Mouse (Mus musculus) heart, embryonic 11.5 days (tissue): ENCODE measurements around the gene Scnn1b. TPM values are rescaled to one million over a fixed set of nuclear protein-coding genes. Genes with fewer than 3 reads are reported as not detected.

Source experiments
- ATAC-seq: fragments of 200-750 bp; cut with Nextera tagmentation; replicated peaks from 2 replicates; pipeline ENCODE4 v1.8.0; 2017; ENCODE audit warnings: moderate library complexity; ENCODE audit not compliant: insufficient number of reproducible peaks, low FRiP score, low TSS enrichment
- H3K27ac ChIP-seq: fragments of 300-500 bp; sonication (generic); 2 replicates; pipeline ENCODE4 v1.5.1; 2014; ENCODE audit warnings: mild to moderate bottlenecking, low read depth, low read length
- H3K27me3 ChIP-seq: fragments of 300-500 bp; sonication (generic); 2 replicates; pipeline ENCODE4 v1.6.1; 2014; ENCODE audit warnings: mild to moderate bottlenecking, low read length, mixed read lengths; ENCODE audit not compliant: control insufficient read depth, insufficient read depth
- H3K36me3 ChIP-seq: fragments of 300-500 bp; sonication (generic); 2 replicates; pipeline ENCODE4 v1.6.1; 2014; ENCODE audit warnings: mild to moderate bottlenecking, low read length, moderate library complexity, mixed read lengths; ENCODE audit not compliant: control insufficient read depth, insufficient read depth
- H3K4me1 ChIP-seq: fragments of 300-500 bp; sonication (generic); 2 replicates; pipeline ENCODE4 v1.6.1; 2014; ENCODE audit warnings: low read length; ENCODE audit not compliant: control insufficient read depth, insufficient read depth
- H3K4me2 ChIP-seq: fragments of 300-500 bp; sonication (generic); 2 replicates; pipeline ENCODE4 v1.6.1; 2014; ENCODE audit warnings: mild to moderate bottlenecking, moderate library complexity
- H3K4me3 ChIP-seq: fragments of 300-500 bp; sonication (generic); 2 replicates; pipeline ENCODE4 v1.5.1; 2014; ENCODE audit warnings: low read depth, low read length
- H3K9ac ChIP-seq: fragments of 300-500 bp; sonication (generic); 2 replicates; pipeline ENCODE4 v1.6.1; 2014; ENCODE audit warnings: mild to moderate bottlenecking, low read depth, low read length, moderate library complexity
- H3K9me3 ChIP-seq: fragments of 300-500 bp; sonication (generic); replicated peaks from 2 replicates; pipeline ENCODE4 v1.6.1; 2016; ENCODE audit warnings: low read length; ENCODE audit not compliant: control insufficient read depth
- WGBS: fragments of 180-500 bp; shearing (Covaris S2); extraction: QIAGEN DNeasy Blood & Tissue Kit; methylation state at CpG from one replicate; pipeline ENCODE4 v1.1.7; 2014; ENCODE audit not compliant: insufficient replicate concordance; 5-methylcytosine and 5-hydroxymethylcytosine counted together
- polyA plus RNA-seq: library from polyadenylated mRNA; unstranded; fragments of >200 nt; fragmentation: Nextera tagmentation; extraction: Ambion mirVana; gene quantifications from 2 replicates; pipeline ENCODE4 v1.2.1, GENCODE M21; 2014

The Scnn1b gene
- polyA plus RNA-seq, 1 experiment from 2014 or later = not detected

- no peak overlapping the region for H3K4me2 ChIP-seq
- H3K27ac ChIP-seq = no peak overlapping the region
- ATAC-seq = no peak
- no peaks in the 10 kb centered on the region for H3K27me3 ChIP-seq
- no peak overlapping the region for H3K4me3 ChIP-seq
- H3K9me3 ChIP-seq = no peaks in the 10 kb centered on the region
- H3K36me3 ChIP-seq = no peaks in the 10 kb centered on the region
- peaks cover 3% of the 10 kb centered on the region; the same call in 1 of the 2 replicates for H3K4me1 ChIP-seq
- H3K9ac ChIP-seq = no peak overlapping the region
- 46% methylated on average over 6 of the region's 6 CpGs for WGBS
Measured at GRCm38 (mm10) chr7:121896689-121897088, 31.9 kb downstream of the Scnn1b start.

- Histone ChIP-seq H3K9me3 (no peaks in the 10 kb centered on the region), H3K4me2 (peak overlapping the region; percentile 21), H3K4me3 (no peak overlapping the region), H3K4me1 (peaks cover 13% of the 10 kb centered on the region), H3K27me3 (no peaks in the 10 kb centered on the region), H3K9ac (no peak overlapping the region), H3K36me3 (no peaks in the 10 kb centered on the region), H3K27ac (no peak overlapping the region)
- ATAC-seq = no peak
- WGBS = 9% methylated on average over 14 of the region's 14 CpGs
Measured at GRCm38 (mm10) chr7:121899311-121899710, 34.5 kb downstream of the Scnn1b start.

DNA sequence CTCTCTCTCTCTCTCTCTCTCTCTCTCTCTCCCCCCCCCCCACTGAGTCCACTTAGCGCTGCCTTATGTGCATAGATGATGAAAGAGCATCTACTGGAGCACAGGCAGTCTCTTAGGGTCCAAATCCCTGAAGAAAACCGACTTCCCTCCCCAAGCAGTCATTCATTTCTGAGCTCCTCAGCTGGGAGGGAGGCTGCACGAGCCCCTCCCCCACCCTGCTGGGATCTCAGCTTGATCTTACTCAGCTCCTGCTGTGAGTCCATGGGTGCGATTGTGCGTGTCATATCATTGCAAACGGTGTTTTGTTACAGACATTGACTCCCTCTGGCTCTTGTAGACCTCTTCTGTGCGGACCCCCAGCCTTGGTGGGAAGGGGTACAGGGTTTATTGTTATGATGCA, 35.1 kb downstream of the Scnn1b start:
- H3K4me2 ChIP-seq = no peak overlapping the region; the same call in 1 of the 2 replicates
- no peaks in the 10 kb centered on the region for H3K36me3 ChIP-seq
- peaks cover 13% of the 10 kb centered on the region for H3K4me1 ChIP-seq
- no peak for ATAC-seq
- H3K4me3 ChIP-seq = no peak overlapping the region
- no peaks in the 10 kb centered on the region for H3K9me3 ChIP-seq
- H3K27ac ChIP-seq = no peak overlapping the region
- no peaks in the 10 kb centered on the region for H3K27me3 ChIP-seq
- WGBS = 8% methylated on average over 7 of the region's 7 CpGs
- H3K9ac ChIP-seq = no peak overlapping the region

GRCm38 (mm10) chr7:121902757-121903411, 38.0 kb downstream of the Scnn1b start:
- 0 out of 2 replicates have a peak overlapping the region, but pooled peaks have one; percentile 12 for H3K27ac ChIP-seq
- no peaks in the 10 kb centered on the region for H3K9me3 ChIP-seq
- no peak overlapping the region for H3K4me3 ChIP-seq
- peak; percentile 31; the same call in 1 of the 2 replicates for ATAC-seq
- peaks cover 10% of the 10 kb centered on the region for H3K4me1 ChIP-seq
- no peaks in the 10 kb centered on the region for H3K27me3 ChIP-seq
- 37% methylated on average over 8 of the region's 8 CpGs for WGBS
- H3K9ac ChIP-seq = no peak overlapping the region
- H3K4me2 ChIP-seq = 0 out of 2 replicates have a peak overlapping the region, but pooled peaks have one; percentile 11
- H3K36me3 ChIP-seq = no peaks in the 10 kb centered on the region

DNA sequence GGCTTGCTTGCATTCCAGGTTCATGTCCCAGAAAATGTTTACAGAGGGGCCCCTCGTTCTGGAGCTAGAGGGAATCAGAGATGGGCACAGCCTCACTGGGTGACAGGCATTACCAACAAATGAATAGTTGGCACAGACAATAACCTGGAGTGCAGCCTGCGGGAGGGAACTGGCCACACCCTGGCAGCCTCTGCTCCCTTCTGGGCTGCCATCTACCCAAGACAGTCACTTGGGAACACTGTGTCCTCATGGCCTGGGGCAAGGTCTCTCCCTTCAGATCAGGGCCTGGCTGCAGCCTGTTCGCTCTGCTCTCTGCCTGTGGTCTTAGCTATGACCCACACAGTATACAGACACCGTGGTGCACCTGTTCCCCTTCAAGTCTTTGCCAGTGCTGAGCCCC, 42.0 kb downstream of the Scnn1b start:
- Histone ChIP-seq H3K4me2 (no peak overlapping the region), H3K9ac (no peak overlapping the region), H3K9me3 (no peaks in the 10 kb centered on the region), H3K4me3 (no peak overlapping the region), H3K36me3 (no peaks in the 10 kb centered on the region), H3K27ac (no peak overlapping the region), H3K4me1 (peaks cover 10% of the 10 kb centered on the region), H3K27me3 (no peaks in the 10 kb centered on the region)
- ATAC-seq = no peak
- 66% methylated on average over 4 of the region's 4 CpGs for WGBS

GRCm38 (mm10) chr7:121912250-121912649, 47.4 kb downstream of the Scnn1b start:
- Histone ChIP-seq H3K27me3 (no peaks in the 10 kb centered on the region; the same call in none of the 2 replicates), H3K9me3 (no peaks in the 10 kb centered on the region), H3K4me2 (no peak overlapping the region), H3K4me1 (no peaks in the 10 kb centered on the region), H3K27ac (no peak overlapping the region), H3K36me3 (no peaks in the 10 kb centered on the region), H3K4me3 (no peak overlapping the region), H3K9ac (no peak overlapping the region)
- no peak for ATAC-seq
- WGBS = 64% methylated on average over 8 of the region's 8 CpGs

- Histone ChIP-seq H3K4me1 (no peaks in the 10 kb centered on the region), H3K36me3 (no peaks in the 10 kb centered on the region), H3K4me3 (no peak overlapping the region), H3K4me2 (no peak overlapping the region), H3K27me3 (no peaks in the 10 kb centered on the region; the same call in none of the 2 replicates), H3K9ac (no peak overlapping the region), H3K27ac (no peak overlapping the region), H3K9me3 (no peaks in the 10 kb centered on the region)
- no peak for ATAC-seq
- 53% methylated on average over 6 of the region's 6 CpGs for WGBS
Measured at GRCm38 (mm10) chr7:121913944-121914343, 49.1 kb downstream of the Scnn1b start.

DNA sequence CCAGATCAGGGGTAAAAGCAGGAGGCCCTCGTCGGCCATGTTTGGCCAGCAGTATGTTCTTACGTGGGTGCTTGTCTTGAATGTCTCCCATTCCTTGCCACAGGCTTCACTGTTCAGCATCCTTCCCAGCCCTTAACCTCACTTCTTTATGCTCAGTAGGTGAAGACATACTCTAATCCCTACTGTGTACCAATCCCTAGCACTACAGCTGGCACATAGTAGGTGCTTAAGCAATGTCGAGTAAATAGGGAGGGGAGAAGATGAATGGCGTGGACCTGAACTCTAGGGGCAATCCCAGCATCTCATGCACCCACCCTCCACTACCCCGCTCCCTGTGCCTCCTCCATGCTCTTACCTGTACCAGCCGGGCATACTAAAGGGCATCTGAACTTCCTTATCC, 59.5 kb downstream of the Scnn1b start:
- Histone ChIP-seq H3K4me3 (no peak overlapping the region), H3K4me2 (no peak overlapping the region), H3K27ac (no peak overlapping the region), H3K27me3 (no peaks in the 10 kb centered on the region), H3K9ac (no peak overlapping the region), H3K9me3 (no peaks in the 10 kb centered on the region), H3K4me1 (no peaks in the 10 kb centered on the region), H3K36me3 (peaks cover 5% of the 10 kb centered on the region; the same call in 1 of the 2 replicates)
- ATAC-seq = no peak
- WGBS = 86% methylated on average over 7 of the region's 7 CpGs

GRCm38 (mm10) chr7:121927882-121928281, 63.0 kb downstream of the Scnn1b start:
- Histone ChIP-seq H3K27ac (no peak overlapping the region), H3K4me2 (no peak overlapping the region), H3K36me3 (peaks cover 5% of the 10 kb centered on the region; the same call in 1 of the 2 replicates), H3K4me1 (0 out of 2 replicates have a peak, but pooled peaks cover 3% of the 10 kb centered on the region), H3K27me3 (no peaks in the 10 kb centered on the region), H3K9me3 (no peaks in the 10 kb centered on the region), H3K4me3 (no peak overlapping the region), H3K9ac (no peak overlapping the region)
- WGBS = 82% methylated on average over 2 of the region's 2 CpGs
- ATAC-seq = no peak
